Mouse (Mus musculus) urinary bladder, postnatal 25 days (tissue): Measurements from ENCODE around the gene Cct8l1.

Experiments used
- DNase-seq: peaks from one replicate; pipeline ENCODE4 v3.0.0; 2022; ENCODE audit warnings: low spot score

The Cct8l1 gene

DNA sequence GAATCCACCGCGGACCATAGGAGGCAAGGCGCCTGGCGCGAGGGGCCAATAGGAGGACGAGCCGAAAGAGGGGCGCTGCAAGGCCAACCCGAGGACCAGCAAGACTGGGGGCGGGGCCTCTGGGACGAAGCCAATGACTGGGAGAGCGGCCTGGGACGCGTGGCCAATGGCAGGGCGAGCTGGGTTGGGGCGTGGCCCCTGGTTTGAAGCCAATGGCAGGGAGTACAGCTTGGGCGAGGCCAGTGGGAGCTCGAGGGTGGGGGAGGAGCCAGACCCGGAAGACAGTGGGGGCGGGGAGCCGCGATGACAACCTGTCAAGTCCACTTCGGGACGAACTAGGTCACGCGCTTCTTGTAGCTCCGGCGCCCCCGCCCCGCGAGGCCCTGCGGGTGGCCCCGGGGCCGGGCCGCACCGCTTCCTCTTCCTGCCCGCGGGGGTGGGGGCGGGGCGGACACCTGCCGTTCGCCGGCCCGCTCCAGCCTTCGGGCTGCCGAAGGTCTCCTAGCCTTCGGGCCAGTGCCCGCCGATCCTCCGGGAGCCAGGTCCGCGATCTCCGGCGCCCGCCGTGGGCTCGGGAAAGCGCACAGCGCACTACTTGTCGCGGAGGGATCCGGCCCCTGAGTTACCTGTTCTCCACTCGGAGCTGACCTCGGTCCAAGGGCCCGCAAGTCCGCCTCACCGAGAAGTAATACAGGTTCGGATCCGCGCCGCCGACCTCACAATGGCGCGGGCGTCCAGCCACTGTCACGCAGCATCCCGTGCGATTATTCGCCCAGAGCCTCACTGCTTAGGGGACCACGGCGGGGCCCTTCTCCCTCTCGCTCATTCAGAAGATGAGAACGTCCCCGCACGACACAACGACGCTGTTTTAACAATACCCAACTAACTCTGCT, 13.9 kb downstream of the Cct8l1 start:
- peak; percentile 99 for DNase-seq

DNA sequence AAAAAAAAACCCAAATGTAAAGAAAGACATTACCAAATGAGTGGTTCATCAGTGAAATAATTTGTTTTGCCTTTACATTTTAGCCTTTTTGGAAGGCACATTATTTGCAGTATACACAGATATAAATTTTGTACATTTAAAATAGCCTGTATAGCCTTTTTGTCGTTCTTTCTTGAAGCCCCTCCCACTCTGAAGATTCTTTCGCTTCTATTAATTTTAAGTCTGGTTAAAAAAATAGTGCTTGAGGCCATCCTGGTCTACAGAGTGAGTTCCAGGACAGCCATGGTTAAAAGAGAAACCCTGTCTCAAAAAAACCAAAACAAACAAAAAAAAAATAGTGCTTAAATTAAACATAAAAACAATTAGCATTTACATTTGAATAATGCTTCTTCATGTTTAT, 14.8 kb downstream of the Cct8l1 start:
- no peak for DNase-seq

DNA sequence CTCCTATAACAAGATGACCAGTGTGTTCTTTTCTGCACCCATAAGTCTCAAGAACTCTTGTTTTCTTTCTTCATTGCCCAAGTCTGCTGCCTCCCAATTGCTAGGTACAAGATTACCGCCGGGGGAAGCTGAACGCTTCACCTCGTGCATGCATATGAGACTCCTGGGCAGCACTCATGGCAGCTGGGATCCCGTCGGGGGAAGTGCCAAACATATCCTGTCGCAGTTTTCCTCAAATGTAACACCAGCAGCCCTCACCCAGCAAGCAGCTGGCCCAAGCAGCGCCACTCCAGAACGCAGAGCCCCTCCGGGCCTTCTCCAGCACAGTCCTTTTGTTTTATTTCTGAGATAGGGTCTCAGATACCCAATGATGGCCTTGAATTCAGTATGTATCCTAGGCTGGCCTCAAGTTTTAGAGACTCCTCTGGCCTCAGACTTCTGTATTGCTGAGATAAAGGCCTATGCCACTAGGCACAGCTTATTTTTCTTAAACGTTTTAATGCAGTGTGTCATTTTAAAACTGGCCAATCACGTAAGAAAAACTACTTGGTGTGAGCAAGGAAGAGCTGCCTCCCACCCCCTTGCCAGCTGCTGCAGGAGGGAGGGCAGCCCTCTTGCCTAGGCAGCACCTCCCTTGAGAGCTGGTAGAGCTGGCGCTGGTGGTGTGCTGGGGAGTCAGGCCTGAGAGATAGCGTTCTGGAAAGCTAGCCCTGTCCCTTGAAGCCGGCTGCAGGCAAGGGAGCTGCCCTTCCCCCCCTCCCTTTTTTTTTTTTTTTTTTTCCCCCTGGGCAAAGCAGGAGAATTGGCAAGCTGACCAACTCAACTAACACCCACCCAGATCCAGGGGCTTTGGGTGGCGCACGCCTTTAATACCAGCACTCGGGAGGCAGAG, 16.6 kb downstream of the Cct8l1 start:
- DNase-seq: no peak

GRCm38 (mm10) chr5:25533298-25533697, 17.4 kb downstream of the Cct8l1 start:
- DNase-seq: no peak

DNA sequence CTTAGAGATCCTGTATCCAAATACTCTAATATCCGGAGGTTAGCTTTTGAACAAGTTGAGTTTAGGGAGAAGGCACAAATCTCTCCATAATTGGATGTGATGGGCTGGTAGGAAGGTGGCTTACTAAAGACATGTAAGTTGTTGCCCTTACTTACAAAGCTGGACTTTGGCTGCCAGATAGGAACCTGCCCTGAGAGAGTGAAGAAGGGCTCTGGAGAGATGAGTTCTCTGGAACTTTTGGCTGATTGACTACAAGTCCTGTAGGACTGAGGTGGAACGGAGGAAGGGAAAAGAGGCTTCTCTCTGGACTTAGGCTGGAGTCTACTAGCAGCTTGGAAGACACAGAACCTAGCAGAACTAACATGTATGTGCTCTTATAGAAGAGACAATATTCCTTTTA, 19.7 kb downstream of the Cct8l1 start:
- no peak for DNase-seq

- no peak for DNase-seq
These were observed 20.6 kb downstream of the Cct8l1 start for GRCm38 (mm10) chr5:25536451-25536850.

DNA sequence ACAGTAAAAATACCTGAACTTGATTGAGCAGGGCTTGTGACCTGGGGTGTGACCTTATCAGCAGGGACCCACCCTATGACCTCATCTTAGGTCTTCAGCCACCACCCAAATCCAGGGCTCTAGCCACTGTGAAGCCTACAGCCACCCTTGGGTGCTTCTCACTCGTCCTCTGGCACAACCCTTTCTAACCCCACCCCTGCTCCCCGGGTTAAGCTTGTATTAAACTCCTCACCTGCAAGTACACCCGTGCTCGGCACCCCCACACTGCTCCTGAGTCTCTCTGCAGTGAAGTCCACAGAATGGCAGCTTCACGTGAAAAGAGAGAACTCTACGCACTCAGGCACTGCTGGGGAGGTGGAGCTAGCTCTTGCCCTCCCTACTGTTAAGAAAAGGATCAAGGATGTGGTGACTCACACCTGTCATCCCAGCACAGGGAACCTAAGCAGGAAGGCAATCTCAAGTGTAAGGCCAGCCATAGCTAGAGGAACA, 21.1 kb downstream of the Cct8l1 start:
- DNase-seq: no peak

- DNase-seq: no peak
These were observed 24.5 kb downstream of the Cct8l1 start for GRCm38 (mm10) chr5:25540412-25540811.

DNA sequence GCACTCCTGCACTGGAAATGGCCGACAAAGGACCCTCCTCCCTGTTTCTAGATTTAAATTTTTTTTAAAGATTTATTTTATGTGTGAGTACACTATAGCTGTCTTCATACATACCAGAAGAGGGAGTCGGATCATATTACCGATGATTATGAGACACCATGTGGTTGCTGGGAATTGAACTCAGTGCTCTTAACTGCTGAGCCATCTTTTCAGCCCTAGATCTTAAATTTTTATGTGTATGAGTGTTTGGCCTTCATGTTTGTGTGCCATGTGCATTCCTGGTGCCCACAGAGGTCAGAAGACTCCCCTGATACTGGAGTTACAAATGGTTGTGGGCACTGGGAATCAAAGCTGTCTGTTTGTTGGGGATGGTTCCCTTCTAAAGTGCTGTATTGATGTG, 25.1 kb downstream of the Cct8l1 start:
- DNase-seq: no peak

DNA sequence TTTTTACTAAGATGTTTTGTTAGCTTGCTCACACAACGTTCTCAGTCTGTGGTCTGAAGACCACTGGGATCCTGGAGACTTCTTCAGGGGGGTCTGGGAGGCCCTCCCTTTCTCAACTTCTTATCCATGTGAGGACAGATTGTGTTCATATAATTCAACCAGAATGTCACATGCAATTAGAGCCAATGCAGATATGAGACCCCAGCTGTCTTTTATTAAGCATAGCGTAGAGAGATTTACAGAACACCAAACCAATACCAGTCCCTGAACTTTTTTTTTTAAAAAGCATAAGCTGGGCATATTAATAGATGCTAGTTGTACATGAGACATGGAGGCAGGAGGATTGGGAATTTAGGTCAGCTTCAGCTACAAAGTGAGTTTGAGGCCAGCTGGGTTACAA, 25.8 kb downstream of the Cct8l1 start:
- DNase-seq: no peak

DNA sequence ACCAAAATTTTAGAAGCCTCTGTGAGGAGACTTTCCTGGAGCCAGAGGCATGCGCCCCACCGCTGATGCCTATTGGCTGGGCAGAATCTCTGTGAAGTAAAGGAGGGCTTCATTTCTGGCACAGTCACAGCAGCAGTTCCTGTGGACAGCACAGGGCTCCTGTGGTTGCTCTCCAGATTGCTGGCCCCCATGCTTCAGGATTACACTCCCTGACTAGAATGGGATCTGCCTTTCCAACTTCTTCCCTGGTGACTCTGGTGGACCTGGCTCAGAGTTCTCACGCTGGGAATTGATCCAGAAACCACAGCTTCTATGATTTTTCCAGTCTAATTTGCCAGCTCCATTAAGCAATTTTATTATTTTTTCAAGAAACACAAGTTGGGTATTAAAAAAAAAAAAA, 28.2 kb downstream of the Cct8l1 start:
- no peak for DNase-seq

DNA sequence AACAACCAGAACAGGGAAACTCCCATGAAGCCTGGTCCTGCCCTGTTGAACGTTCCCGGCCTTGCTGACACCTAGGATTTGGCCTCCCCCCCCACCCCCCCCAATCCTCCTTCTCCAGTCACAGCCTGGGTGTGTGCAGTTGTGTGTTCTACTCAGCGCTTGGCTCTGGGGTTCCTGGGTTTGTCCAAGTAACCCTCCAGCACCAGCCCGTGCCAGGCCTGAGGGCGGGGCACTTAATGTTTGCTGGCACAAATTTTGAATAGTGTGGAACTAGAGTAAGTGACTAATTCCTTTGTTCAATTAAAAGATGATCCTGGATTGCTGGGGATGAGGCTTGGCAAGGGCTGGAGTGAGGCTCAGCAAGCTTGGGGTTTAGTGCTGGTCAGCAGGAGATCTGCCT, 28.7 kb downstream of the Cct8l1 start:
- no peak for DNase-seq

GRCm38 (mm10) chr5:25546912-25547311, 31.0 kb downstream of the Cct8l1 start:
- no peak for DNase-seq

DNA sequence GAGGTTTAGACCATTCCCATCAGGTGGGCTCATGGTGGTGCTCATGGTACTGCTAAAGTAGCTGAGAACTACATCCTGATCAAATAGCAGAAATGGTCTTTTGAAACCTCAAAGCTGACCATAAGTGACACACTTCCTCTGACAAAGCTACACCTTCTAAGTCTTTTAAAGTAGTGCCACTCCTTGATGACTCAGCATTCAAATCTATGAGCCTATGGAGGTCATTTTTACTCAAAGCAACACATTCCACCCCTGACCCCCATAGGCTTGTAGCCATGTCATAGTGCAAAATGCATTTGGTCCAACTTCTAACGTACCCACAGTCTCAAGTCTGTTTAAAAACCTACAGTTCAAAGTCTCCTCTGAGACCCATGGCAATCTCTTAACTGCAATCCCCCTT, 35.0 kb downstream of the Cct8l1 start:
- no peak for DNase-seq

- no peak for DNase-seq
These were observed 38.3 kb downstream of the Cct8l1 start for GRCm38 (mm10) chr5:25554210-25554609.

- DNase-seq: no peak
These were observed 38.8 kb downstream of the Cct8l1 start for GRCm38 (mm10) chr5:25554689-25555088.

GRCm38 (mm10) chr5:25555684-25556083, 39.8 kb downstream of the Cct8l1 start:
- no peak for DNase-seq

DNA sequence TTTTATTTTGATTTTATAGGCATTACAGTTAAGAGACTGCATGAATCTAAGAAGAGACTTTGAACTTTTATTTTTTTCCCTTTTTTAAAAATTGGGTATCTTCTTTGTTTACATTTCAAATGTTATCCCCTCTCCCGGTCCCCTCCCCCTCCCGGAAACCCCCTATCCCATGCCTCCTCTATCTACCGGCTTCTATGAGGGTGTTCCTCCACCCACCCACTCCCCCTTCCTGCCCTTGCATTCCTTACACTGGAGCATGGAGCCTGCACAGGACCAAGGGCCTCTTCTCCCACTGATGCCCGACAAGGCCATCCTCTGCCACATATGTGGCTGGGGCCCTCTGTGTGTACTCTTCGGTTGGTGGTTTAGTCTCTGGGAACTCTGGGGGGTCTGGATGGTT, 40.5 kb downstream of the Cct8l1 start:
- DNase-seq: no peak
